Mouse (Mus musculus): ENCODE data around the gene Drc1. TPM values are rescaled to one million over a fixed set of nuclear protein-coding genes. Genes with fewer than 3 reads are reported as not detected.

Drc1 gene
- polyA plus RNA-seq, 1 experiment from 2014 or later, result 1.8 TPM

Other genes starting within 250 kb of the Drc1 start
- gene Tyms, start 207.8 kb upstream of the Drc1 start, polyA plus RNA-seq (2015; fragmentation: Nextera tagmentation; extraction: Ambion mirVana), result 272 and 296 TPM in 2 replicates
- gene Garem2, start 176.2 kb upstream of the Drc1 start, polyA plus RNA-seq (2015; fragmentation: Nextera tagmentation; extraction: Ambion mirVana), result 0.03 TPM in 2 replicates
- gene 3110082J24Rik, start 175.3 kb upstream of the Drc1 start, polyA plus RNA-seq (2015; fragmentation: Nextera tagmentation; extraction: Ambion mirVana), result not detected in 2 replicates
- gene Hadha, start 126.2 kb upstream of the Drc1 start, polyA plus RNA-seq (2015; fragmentation: Nextera tagmentation; extraction: Ambion mirVana), result 79.5 and 91.8 TPM in 2 replicates
- gene Hadhb, start 126.1 kb upstream of the Drc1 start, polyA plus RNA-seq (2015; fragmentation: Nextera tagmentation; extraction: Ambion mirVana), result 124 and 143 TPM in 2 replicates
- gene Adgrf3, start 75.7 kb upstream of the Drc1 start, polyA plus RNA-seq (2015; fragmentation: Nextera tagmentation; extraction: Ambion mirVana), result not detected in 2 replicates
- 14.0 and 21.3 TPM in 2 replicates for gene Selenoi, start 48.8 kb upstream of the Drc1 start, polyA plus RNA-seq (2015; fragmentation: Nextera tagmentation; extraction: Ambion mirVana)
- 0.02 TPM in 1 of 2 replicates, not detected in the other for gene Otof, start 180.5 kb downstream of the Drc1 start, polyA plus RNA-seq (2015; fragmentation: Nextera tagmentation; extraction: Ambion mirVana)
- gene 1700001C02Rik, start 184.7 kb downstream of the Drc1 start, polyA plus RNA-seq (2015; fragmentation: Nextera tagmentation; extraction: Ambion mirVana), result not detected in 2 replicates

Measured in liver, embryonic 13.5 days (tissue).